Mouse (Mus musculus) layer of hippocampus, adult 18-20 months (tissue): ENCODE data around the gene Atp2c1. TPM values are rescaled to one million over a fixed set of nuclear protein-coding genes. Genes with fewer than 3 reads are reported as not detected.
A peak's percentile ranks its signal among the peaks of the same experiment; 100 is the strongest.

Experiments
- DNase-seq, 2 experiments: peaks; one replicate each; pipeline ENCODE4 v3.0.0; 2022; ENCODE audit warnings: low spot score in 2 of 2
- long read RNA-seq: library from polyadenylated mRNA; stranded (forward); transcript quantifications from one replicate; pipeline ENCODE4 v2.0.0, GENCODE M21; 2021
- total RNA-seq, 2 experiments: library from RNA; stranded (reverse); gene quantifications; 2 replicates each; pipeline ENCODE4 v1.2.3; 2021

Gene Atp2c1
- total RNA-seq, result 100 to 1,000 TPM; 230 to 234 TPM
- long read RNA-seq, full-length matches to known transcripts, result 97 of 311 reads
- long read RNA-seq, partial matches to known transcripts, result 31 of 311 reads
- long read RNA-seq, other reads (novel, unspliced or antisense), result 183 of 311 reads

DNA sequence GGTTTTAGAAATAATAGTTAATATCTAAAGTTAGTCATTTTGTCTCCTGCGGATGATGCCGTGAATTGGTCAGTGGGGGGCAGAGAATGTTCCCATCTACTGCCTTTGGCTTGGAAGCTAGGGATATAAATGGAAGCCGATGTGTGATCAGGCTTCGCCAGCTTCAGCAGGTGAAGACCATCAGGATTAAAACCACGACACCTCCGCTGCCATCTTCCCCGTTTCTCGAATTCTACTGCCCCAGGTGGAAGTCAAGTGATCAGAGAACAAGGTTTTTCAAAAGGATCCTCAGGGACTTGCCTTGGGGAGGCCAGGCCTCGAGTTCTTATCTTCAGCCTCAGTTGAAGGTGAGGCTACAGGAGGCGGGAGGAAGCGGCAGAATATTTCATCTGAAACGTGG, at the start of gene Atp2c1:
Atp2c1 (minus strand) TSS at position 101 of the 400 bp plus-strand sequence.
- DNase-seq, result no peak

DNA sequence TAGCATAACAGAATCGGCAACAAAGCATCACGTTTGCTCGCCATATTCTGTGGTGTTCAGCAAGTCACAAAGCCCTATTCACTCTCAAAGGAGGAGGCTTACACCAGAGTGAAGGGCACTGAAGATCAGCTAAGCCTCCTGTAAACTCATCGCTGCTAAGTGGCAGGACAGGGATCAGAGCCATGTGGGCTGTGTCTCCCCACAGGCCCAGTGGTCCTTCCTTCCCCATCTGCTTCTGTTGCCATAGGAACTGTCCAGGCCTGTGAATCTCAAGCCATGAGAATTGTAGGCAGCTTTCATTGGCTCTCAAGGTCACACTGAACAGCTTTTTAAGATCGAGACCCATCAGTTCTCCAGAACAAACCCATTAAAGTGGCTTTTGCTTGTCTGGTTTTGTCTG, 30.3 kb upstream of the Atp2c1 start:
- no peak for DNase-seq

DNA sequence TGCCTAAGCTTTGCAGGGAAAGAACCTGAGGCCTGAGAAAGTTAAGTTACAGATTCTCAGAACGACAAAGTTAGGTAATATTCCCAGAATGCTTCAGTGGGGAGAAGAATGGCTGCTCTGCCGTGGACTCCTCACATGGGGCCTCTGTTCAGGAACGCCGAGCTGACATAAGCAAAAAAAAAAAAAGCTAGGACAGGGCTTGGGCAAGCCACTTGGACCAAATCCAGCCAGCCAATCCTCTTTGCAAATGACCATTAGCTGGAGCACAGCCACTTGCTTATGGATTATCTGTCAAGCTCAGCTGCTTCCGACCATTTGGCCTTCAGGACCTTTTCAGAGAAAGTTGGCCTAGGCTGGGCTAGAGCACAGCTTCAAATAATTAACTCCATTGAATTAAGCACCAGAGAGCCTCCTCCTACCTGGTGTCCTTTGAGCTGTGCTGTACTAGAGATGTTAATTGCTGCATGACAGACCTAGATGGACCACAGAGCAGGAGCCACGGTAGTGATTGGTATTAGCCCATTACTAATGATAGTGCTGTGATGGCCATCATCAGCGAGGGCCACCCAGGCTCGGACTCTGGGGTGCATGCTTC, 29.1 kb upstream of the Atp2c1 start:
- DNase-seq, result no peak

DNA sequence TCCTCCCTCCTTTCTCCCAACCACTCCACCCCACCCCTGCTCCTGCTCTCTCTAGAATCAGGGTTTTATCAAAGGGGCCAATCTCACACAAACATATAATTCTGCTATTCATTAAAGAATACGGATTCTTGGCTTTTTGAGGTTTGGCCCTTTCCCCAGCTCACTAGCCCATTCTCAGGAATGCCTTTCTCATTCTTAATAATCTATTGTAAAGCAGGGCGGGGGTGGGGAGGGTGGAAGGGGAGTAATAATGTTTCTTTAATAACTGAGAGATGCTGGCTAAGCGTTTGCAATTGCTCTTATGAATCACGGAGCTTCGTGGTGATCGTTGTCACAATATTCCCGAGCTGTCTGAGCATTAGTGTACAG, 27.3 kb upstream of the Atp2c1 start:
- no peak for DNase-seq

DNA sequence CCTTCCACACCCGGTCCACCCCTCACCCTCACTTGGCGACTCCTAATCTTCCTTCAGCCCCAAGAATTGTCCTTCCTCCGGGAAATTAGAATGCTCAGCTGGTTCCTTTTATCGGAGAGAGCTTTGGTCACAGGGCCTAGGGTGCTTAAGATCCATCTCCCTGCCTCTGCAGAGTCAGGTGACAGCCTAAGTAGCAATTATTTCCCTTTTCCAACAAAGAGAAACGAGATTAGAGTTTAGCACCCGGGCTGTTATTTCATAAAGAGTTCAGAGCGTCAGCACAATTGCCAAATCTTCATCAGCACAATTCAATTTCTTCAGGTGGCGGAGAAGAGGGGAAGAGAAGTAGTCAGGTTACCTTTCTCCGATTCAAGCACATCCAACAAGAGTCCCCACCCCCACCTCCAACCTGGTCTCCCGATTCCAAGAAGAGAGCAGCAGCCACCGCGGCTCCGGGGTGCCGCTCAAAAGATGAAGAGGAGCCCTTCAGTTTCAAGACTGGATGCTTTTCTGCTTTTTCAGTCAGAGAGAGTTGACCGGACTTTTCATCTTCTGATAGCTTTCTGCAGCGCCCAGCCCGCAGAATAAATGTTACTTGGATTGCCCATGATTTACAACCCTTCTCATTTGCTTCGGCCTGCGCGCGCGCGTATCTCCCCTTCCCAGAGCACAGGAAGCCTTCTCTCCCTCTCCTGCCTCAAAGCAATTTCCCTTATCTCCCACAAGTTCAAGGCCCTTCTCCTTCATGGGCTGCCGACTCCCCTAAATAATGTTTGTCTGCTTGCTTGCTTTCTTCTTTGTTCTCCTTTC, 26.7 kb upstream of the Atp2c1 start:
- DNase-seq, result no peak

DNA sequence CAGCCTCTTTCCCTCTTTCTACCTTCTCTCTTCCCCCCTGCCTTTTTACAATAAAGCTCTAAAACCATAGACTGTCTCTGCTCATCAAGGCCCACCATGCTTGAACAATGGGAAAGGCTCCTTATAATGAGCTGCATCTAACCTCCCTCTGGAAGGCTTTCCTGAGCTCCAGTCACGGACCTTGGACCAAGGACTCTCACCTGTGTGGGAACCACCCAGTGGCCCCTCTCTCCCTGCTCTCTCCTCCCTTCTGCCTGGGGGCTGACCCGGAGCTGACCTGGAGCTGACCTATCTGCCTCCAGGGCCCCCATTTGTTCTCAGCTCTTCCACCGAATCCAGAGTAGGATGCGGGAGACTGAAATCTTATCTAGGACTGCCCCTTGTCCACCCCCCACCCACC, 24.3 kb upstream of the Atp2c1 start:
- DNase-seq, result no peak

DNA sequence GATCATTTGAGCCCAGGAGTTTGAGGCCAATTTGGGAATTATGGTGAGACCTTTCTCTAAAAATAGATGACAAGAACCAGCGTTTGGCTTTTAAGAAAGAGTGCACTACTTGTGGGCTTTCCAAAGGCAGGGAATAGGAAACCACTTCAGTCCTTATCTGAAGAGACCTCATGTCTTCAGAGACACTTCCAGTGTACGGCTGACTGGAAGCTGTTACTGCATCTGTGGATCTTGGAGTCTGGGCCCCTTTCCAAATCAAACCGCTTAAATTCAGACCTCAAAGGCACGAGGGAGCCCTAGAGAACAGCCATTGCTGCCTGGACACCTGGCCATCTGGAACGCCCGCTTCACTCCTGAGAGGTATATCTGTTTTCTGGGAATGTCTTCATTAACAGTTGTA, 22.0 kb upstream of the Atp2c1 start:
- DNase-seq, result no peak

DNA sequence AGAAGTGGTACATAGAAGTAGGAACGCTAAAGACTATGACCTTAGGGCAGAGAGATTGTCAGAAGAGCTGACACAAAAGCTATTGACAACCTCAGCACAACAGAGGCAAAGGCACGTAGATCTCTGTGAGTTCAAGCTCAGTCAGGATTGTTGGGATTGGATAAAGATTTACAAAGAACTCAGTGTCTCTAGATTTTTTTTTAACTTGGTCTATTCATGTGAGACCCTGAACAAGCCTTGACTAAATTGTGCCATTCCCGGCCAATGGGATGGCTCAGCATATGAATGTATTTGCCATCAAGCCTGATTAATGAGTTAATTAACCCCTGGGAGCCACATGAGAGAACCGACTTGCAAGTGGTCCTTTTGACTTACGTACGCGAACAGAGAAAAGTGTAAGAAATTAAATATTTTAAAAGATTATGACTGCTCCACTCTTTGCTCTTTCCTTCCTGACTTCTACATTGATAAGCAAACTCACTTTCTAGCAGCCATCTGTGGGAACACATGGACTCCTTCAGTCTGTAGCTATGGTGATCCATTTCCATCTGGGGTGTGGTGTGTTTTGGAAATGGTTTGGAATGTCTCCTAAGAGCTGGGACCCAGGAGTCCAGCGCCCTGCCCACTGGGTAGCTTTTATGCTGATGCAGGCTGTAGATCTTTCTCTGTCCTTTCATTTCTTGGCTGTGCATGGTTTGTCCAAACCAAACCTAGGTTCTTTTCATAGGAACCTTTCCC, 17.1 kb upstream of the Atp2c1 start:
- DNase-seq, result peak in 1 of 2 experiments; percentile 83

DNA sequence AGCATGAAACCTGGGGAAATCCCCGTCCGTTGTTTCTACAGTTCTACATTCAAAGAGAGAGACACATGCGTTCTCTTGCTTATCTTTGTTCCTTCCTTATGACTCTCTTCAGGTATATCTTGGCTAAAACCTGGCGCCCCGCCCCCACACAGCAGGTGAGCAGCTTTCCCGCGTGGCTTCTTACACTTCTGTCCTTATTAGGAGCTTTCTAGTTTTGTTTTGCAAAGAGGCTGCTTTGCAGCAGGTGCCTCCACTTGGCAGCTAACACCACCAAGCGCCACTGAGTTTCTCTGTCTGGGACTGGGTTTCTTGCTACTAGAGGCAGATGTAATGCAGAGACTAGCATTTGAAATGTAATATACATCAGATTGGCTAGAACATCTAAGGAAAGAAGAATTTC, 10.4 kb upstream of the Atp2c1 start:
- peak in 1 of 2 experiments; percentile 20 for DNase-seq

DNA sequence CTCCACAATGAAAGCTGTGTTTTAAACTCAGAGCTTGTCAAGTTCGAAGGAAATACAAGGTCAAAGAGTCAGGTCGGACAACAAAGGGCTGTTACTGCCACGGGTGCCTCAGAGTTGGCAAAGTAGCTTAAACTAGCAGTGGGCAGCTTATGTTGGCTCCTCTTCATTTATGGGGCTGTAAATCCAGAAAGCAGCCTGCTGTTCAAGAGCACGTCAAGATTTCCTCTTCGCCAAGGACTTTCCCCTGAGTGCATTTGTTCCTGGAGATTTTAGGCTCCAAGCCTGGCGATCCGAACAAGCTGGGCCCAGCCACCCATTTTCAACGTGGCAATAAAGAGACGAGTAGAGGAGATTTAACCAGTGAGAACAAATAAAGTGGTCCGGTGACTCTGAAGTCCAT, 9.8 kb upstream of the Atp2c1 start:
- no peak for DNase-seq

DNA sequence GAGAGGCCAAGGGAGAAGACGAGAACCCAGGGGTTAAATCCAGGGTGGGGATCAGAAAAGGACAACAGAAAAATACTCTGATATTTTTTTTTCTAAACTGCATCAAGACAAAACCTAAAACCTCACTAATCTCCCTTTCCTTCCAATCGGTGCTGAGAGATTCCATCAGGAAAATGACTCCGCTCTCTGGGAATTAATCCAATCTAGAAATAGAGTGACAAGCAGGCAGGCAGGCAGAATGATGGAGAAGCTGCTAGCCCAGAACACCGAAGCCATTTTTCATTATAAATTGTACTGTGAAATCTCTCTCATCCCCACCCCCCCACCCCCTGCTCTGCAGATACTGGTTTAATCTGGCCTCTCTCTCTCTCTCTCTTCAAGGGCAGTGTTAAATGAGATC, 1.8 kb downstream of the Atp2c1 start:
- peak in 1 of 2 experiments; percentile 66 for DNase-seq

DNA sequence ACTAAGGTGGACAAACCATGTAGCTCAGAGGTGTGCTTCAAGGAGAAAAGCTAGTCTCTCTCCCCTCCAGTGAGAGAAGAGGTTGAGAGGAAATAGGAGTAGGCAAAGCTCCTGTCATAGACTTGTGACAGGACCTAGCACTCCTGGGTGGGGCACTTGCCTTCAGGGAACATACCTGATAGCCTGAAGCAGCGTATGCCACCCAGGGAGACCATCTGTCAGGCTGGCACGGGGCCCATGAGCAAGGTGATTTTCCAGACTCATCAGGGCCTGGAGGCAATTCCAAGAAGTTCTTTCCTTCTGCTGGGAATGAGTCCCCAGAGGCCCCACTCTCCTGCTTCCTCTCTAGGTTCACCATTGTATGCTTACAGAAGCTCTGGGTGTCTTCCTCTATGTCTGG, 4.1 kb downstream of the Atp2c1 start:
- DNase-seq, result no peak

DNA sequence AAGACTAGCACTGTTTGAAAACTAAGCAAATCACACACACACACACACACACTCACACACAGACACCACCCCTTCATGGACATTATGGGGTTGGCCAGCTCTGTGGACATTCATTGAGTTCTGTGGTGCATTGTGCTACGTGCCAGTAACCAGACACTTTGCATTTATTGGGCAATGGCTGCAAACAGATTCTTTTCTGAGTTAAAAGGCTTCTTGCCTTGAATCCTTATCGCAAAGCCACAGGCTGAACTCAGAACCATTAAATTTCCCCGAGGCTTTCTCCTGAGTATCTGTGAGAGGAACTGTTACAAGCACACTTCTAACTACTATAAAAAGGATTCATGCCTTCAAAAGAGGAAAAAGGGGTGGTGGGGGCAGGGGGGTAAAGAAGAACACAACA, 5.1 kb downstream of the Atp2c1 start:
- no peak for DNase-seq

DNA sequence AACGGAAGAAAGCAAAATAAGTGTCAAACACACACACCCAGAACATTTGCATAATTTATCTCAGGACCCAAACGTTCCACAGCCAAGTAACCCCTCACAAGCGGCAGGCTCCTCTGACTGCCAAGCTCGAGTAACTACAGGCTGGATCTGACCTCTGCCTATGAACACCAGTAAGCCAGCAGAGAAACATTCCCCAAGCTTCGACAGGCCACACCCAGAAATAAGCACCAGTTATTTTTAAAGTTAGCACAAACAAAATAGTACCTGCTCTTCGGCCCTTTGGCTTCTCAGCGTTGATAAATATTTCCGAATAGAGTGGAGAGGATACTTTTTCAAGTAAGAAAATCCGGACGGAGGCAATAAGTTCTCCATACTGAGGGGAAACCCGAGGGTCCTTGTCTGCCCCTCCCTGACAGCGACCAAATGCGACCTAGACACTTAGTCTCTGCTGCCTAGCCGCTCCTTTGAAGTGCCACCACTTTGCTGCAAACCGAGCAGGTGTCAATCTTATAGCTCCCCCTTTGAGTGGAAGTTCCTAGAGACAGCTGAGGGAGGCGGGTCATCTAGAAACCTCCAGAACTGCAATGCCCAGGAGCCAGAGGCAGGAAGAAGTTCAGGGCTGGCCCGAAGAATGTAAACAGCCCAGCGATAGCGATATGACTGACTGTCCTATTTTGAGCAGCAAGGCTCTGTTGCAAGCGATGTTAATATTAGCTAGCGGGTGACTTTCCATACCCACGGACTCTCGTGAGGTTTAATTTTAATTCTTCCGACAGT, 6.2 kb downstream of the Atp2c1 start:
- peak in 1 of 2 experiments; percentile 21 for DNase-seq

DNA sequence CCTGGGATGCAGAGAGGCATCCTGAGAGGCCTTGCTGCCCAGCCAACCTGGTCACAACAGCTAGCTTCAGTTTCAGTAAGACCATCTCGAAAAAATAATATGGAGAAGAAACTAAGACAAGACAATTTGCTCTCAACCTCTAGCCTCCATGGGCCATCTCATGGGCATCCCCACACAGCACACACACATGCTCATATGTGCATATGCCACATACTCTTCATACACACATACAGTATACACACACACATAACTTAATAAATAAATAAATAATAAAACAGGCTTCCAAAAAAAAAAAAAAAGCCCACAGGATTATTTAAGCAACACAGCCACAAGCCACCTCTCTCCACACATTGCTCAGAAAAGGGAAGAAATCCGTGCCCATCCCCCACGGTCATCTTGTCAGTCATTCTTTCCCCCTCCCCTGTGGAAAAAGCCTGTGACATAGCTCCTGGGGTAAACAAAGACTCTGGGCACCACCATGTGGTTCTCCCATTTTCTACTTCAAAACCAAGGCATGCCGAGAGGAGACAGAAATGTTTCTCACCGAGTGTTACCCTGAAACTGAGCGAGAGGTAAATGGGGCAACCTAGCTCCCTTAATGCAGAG, 7.7 kb downstream of the Atp2c1 start:
- DNase-seq, result peak in 1 of 2 experiments; percentile 58

DNA sequence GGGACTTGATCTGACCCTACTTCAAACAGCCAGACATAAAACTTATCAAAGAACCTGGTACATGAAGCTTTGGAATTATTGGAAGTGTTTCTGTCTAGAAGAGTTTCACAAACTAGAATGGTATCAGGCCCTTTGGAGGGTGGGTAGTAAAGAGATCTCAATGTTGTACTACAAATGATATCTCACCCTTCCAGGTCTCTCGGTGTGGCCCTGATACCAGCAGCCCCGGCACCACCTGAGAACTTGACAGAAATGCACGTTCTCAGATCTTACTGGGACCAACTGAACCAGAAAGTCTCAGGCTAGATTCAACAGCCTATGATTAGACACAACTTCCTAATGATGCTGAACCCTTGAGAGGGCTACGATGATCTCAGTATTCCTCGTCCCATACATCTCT, 23.4 kb downstream of the Atp2c1 start:
- no peak for DNase-seq

DNA sequence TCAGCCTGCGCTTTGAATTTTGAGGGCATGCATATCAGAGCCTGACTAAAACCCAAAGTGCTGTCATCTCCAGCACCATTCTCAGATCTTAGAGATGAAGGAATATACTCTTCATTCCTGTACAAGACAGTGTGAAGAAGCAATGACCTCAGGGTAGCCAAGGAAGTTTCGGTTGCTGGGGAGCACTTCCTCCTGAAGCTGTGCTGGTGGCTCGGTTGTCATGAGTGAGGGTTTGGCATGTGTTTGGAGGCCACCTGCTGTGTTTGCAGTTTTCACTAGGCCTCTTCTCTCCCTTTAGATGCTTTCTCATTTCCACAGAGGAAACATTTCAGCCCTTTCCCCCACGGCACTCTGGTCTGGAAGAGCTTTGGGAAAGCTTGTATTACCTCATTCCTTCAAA, 24.7 kb downstream of the Atp2c1 start:
- DNase-seq, result no peak

DNA sequence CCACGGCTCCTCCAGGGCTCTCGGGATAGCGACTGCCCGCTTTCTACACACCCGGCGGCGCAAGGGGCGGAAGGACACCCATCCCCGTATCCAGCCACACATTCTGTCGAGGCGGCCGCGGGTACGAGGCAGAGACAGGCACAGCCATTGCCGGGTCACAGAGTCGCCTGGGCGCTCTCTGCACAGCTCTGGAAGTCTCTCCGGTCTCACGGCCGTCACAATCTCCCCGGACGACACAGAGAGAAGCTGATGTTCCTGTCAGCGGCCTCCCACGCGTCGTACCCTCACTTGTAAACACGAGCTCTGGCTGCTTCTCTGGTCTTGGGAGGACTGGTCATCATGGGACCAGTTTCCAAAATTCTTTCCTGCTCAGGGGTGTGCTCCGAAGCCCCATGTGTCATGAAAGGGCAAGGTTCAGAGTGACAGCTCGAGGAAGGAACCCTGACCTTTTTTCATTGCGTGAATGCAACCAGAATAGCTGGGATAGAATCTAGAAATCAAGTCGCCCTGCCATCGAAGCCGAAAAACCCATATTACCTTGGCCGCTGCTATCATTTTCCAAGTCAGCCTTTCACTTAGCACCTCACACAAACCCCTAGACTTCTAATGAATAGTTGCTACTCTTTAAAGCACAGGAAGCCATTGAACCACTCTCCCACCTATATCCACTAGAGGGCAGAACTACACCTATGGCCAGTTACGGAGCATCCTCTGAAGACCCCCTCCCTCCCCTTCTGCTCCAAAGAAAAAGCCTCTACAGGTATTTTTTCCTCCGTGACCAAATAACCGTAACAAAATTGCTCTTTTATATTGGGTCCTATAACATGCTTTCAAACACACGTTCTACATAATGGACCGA, 31.6 kb downstream of the Atp2c1 start:
- peak; percentile 61 to 90 for DNase-seq

DNA sequence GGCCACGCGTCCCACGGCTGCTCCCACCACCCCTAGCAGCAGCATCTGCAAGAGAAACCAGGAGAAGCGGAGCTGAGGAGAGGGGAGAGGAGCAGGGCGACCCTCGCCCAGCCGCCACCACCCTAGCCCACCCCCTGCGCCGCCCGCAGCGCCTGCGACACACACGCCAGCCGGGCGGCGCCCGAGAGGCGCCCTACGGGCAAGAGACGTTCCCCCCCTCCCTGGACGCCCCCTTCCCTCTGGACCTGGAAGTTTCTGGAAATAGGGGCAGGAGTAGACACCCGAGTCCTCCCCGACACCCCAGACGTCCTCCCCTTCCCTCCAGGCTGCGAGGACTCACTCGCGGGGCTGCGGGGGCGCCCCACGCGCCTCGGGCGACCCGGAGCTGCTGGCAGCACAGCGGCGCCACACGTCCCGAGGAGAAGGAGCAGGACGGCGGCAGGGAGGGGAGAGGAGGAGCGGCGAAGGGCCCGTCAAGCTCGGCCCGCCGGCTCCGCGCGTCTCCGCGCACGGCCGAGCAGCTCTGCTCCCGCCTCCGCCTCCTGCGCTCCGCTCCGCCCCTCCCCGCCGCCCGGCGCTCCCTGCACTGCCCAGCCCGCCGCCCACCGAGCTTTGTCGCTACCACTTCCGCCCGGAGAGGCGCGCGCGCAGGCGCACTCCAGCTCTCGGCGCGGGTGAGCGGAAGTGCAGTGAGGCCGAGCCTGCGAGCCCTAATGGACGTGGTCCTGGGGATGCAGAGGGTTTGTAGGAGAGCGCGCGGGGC, 32.4 kb downstream of the Atp2c1 start:
- DNase-seq, result peak; percentile 97 to 98
